Mouse (Mus musculus): ENCODE measurements at regions not wholly inside any gene's neighbourhood (a gene's known extent, or its start where the extent isn't known, plus 50 kb on each side); places are given as distances from the start of the nearest gene placed in this dataset.

DNA sequence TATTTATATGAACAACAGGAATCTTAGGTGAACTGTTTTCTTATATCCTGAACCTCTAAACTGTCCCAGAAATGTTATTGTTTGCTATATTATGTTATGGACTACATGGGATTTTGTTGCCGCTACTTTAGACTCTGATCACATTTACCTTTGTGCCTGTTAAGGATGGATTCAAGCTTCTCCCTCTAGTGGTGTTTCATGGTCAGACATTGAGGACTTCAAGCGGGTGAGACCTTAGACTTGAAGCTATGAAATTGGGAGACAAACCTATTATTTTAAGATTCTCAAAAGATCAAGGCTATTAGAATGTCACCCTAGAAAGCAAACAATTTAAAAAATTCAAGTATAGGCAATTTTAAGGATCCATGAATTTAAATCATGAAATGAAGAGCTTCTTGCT lies 549.7 kb downstream of the Nebl start:
- Histone ChIP-seq H3K4me1 (replicated peaks; ENCODE audit: control insufficient read depth in 2 of 2, insufficient read depth in 2 of 2, low read length in 1 of 2) (no peaks in the 10 kb centered on the region), H3K27me3 (ENCODE audit: control insufficient read depth, insufficient read depth, low read length) (no peaks in the 10 kb centered on the region), H3K9ac (replicated peaks) (no peak overlapping the region), H3K4me2 (ENCODE audit: low read depth) (no peak overlapping the region), H3K9me3 (ENCODE audit: control insufficient read depth, low read length) (no peaks in the 10 kb centered on the region), H3K36me3 (replicated peaks; ENCODE audit: control insufficient read depth, insufficient read depth, low read depth) (no peaks in the 10 kb centered on the region), H3K27ac (no peak overlapping the region), H3K4me3 (ENCODE audit: insufficient read depth in 1 of 2, low read depth in 2 of 2, low read length in 2 of 2) (no peak overlapping the region)
- 61% methylated on average over 2 of the region's 2 CpGs for WGBS (ENCODE audit: insufficient replicate concordance)
- no peak for TF ChIP-seq CTCF (IDR thresholded peaks at IDR 0.05; ENCODE audit: low read depth)
- no peak for TF ChIP-seq EP300 (IDR thresholded peaks at IDR 0.05; ENCODE audit: low read depth)
- DNase-seq (ENCODE audit: low read depth in 3 of 3, low spot score in 3 of 3), result no peak
- ATAC-seq (ENCODE audit: insufficient read depth), result no peak

DNA sequence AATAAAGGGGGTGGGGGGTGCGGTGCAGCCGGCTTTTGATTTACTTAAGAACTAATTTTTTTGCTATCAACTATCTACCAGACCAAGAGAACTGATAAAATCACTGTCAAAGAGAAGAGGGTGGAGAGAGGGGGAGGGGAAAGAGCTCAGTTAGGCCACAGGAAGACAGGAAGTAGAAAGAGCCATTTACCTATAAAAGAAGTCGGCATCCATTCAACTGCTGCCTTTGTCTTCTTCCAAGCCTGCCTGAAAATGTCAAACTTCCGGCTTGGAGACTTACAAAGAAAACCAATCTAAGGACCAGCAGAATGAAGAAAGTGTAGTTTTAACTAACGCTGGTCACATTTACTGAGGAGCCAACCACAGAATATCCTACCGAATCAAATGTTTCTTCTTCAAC lies 562.4 kb downstream of the Nebl start:
- WGBS (ENCODE audit: insufficient replicate concordance), result 62% methylated on average over 6 of the region's 6 CpGs
- H3K27ac ChIP-seq, result no peak overlapping the region
- H3K4me3 ChIP-seq (ENCODE audit: insufficient read depth in 1 of 2, low read depth in 2 of 2, low read length in 2 of 2), result no peak overlapping the region
- TF ChIP-seq CTCF (IDR thresholded peaks at IDR 0.05; ENCODE audit: low read depth), result no peak
- TF ChIP-seq EP300 (IDR thresholded peaks at IDR 0.05; ENCODE audit: low read depth), result no peak
- no peaks in the 10 kb centered on the region for H3K27me3 ChIP-seq (ENCODE audit: control insufficient read depth, insufficient read depth, low read length)
- H3K9ac ChIP-seq (replicated peaks), result no peak overlapping the region
- no peaks in the 10 kb centered on the region for H3K36me3 ChIP-seq (replicated peaks; ENCODE audit: control insufficient read depth, insufficient read depth, low read depth)
- DNase-seq (ENCODE audit: low read depth in 3 of 3, low spot score in 3 of 3), result no peak
- H3K4me1 ChIP-seq (replicated peaks; ENCODE audit: control insufficient read depth in 2 of 2, insufficient read depth in 2 of 2, low read length in 1 of 2), result no peaks in the 10 kb centered on the region
- H3K4me2 ChIP-seq (ENCODE audit: low read depth), result no peak overlapping the region
- no peak for ATAC-seq (ENCODE audit: insufficient read depth)
- H3K9me3 ChIP-seq (ENCODE audit: control insufficient read depth, low read length), result no peaks in the 10 kb centered on the region

DNA sequence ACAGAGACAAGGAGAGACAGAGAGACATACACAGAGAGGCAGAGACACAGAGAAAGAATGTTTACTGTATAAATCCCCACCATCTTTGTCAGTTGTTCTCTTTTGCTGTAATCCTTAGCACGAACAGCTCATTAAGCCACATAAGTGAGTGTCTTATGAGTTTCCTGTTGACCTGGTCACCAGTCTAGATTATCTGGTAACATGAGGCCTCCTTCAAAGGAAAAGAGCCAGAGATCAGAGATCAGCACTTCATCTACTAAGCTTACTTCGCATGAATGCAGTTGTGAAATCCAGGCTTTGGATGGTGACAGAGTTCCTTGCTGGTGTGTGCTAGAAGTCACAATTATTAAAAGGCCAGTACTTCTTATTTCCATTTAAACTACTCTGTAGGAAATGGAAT lies 566.2 kb downstream of the Nebl start:
- H3K27me3 ChIP-seq (ENCODE audit: control insufficient read depth, insufficient read depth, low read length), result no peaks in the 10 kb centered on the region
- no peak for ATAC-seq (ENCODE audit: insufficient read depth)

DNA sequence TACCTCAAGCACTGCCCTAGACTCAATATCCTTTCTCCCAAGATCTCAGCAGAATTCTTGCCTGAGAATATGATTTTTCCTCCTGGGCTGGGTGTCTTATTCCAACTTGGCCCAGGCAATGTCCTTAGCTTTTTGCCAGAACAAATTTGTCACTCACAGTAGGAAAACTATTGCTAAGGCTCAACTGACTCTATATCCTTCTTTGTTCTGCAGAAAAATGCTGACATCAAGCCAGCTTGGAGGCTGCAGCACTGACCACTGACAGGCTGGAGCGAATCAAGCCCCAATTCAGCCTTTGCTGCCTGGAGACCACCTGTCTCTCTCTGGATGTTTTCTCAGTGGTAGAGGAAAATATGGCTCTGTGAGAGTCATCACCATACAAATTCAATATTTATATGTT lies 572.8 kb downstream of the Nebl start:
- no peak for DNase-seq (ENCODE audit: low read depth in 3 of 3, low spot score in 3 of 3)
- H3K4me1 ChIP-seq (replicated peaks; ENCODE audit: control insufficient read depth in 2 of 2, insufficient read depth in 2 of 2, low read length in 1 of 2), result no peaks in the 10 kb centered on the region
- ATAC-seq (ENCODE audit: insufficient read depth), result no peak
- H3K36me3 ChIP-seq (replicated peaks; ENCODE audit: control insufficient read depth, insufficient read depth, low read depth), result no peaks in the 10 kb centered on the region
- H3K9me3 ChIP-seq (ENCODE audit: control insufficient read depth, low read length), result no peaks in the 10 kb centered on the region
- H3K4me2 ChIP-seq (ENCODE audit: low read depth), result no peak overlapping the region
- H3K27ac ChIP-seq, result no peak overlapping the region
- WGBS (ENCODE audit: insufficient replicate concordance), result 50% methylated on average over 1 of the region's 1 CpGs
- no peak for TF ChIP-seq EP300 (IDR thresholded peaks at IDR 0.05; ENCODE audit: low read depth)
- no peak for TF ChIP-seq CTCF (IDR thresholded peaks at IDR 0.05; ENCODE audit: low read depth)
- no peak overlapping the region for H3K4me3 ChIP-seq (ENCODE audit: insufficient read depth in 1 of 2, low read depth in 2 of 2, low read length in 2 of 2)
- H3K27me3 ChIP-seq (ENCODE audit: control insufficient read depth, insufficient read depth, low read length), result no peaks in the 10 kb centered on the region
- no peak overlapping the region for H3K9ac ChIP-seq (replicated peaks)

More for the DNA sequence above, 566.2 kb downstream of the Nebl start:
- Histone ChIP-seq H3K27ac (no peak overlapping the region), H3K4me3 (ENCODE audit: insufficient read depth in 1 of 2, low read depth in 2 of 2, low read length in 2 of 2) (no peak overlapping the region), H3K9me3 (ENCODE audit: control insufficient read depth, low read length) (no peaks in the 10 kb centered on the region), H3K9ac (replicated peaks) (no peak overlapping the region), H3K36me3 (replicated peaks; ENCODE audit: control insufficient read depth, insufficient read depth, low read depth) (no peaks in the 10 kb centered on the region), H3K4me1 (replicated peaks; ENCODE audit: control insufficient read depth in 2 of 2, insufficient read depth in 2 of 2, low read length in 1 of 2) (no peaks in the 10 kb centered on the region), H3K4me2 (ENCODE audit: low read depth) (no peak overlapping the region)
- no peak for DNase-seq (ENCODE audit: low read depth in 3 of 3, low spot score in 3 of 3)
- TF ChIP-seq EP300 (IDR thresholded peaks at IDR 0.05; ENCODE audit: low read depth) (no peak), CTCF (IDR thresholded peaks at IDR 0.05; ENCODE audit: low read depth) (no peak)
- WGBS (ENCODE audit: insufficient replicate concordance), result 51% methylated on average over 2 of the region's 2 CpGs

DNA sequence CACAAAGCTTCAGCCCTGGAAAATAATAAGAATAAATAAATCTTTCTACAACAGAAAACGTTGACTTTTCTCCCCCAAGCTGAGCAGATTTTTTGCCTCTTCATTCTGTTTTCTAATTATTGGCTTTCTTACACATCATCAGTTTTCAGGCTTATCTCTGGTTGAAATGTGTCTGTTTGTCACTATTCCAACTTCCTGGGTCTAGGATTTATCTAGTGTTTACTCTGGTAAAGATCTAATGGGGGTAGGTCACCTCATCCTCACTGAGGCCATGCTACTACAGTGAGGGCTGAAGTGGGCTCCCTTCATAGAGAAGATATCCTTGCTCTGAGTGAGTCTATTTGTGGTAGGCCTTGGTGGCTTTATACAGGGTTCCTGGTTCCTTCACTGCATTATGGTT lies 573.9 kb downstream of the Nebl start:
- Histone ChIP-seq H3K36me3 (replicated peaks; ENCODE audit: control insufficient read depth, insufficient read depth, low read depth) (no peaks in the 10 kb centered on the region), H3K9ac (replicated peaks) (no peak overlapping the region), H3K9me3 (ENCODE audit: control insufficient read depth, low read length) (no peaks in the 10 kb centered on the region), H3K27ac (no peak overlapping the region), H3K4me1 (replicated peaks; ENCODE audit: control insufficient read depth in 2 of 2, insufficient read depth in 2 of 2, low read length in 1 of 2) (no peaks in the 10 kb centered on the region), H3K4me2 (ENCODE audit: low read depth) (no peak overlapping the region), H3K4me3 (ENCODE audit: insufficient read depth in 1 of 2, low read depth in 2 of 2, low read length in 2 of 2) (no peak overlapping the region), H3K27me3 (ENCODE audit: control insufficient read depth, insufficient read depth, low read length) (no peaks in the 10 kb centered on the region)
- no peak for TF ChIP-seq EP300 (IDR thresholded peaks at IDR 0.05; ENCODE audit: low read depth)
- TF ChIP-seq CTCF (IDR thresholded peaks at IDR 0.05; ENCODE audit: low read depth), result no peak
- ATAC-seq (ENCODE audit: insufficient read depth) (no peak), DNase-seq (ENCODE audit: low read depth in 3 of 3, low spot score in 3 of 3) (no peak)
- WGBS (ENCODE audit: insufficient replicate concordance), result 46% methylated on average over 1 of the region's 1 CpGs
